Mouse (Mus musculus): ENCODE measurements around the gene Doc2b.

GRCm38 (mm10) chr11:75769206-75769605, 26.6 kb downstream of the Doc2b start:
- TF ChIP-seq IRF4 (IDR thresholded peaks at IDR 0.05; ENCODE audit: low read depth, low read length) (no peak), CTCF (conservative IDR thresholded peaks at IDR 0.05 in 1 of 2, IDR thresholded peaks at IDR 0.05 in 1 of 2; ENCODE audit: low read depth in 2 of 2, low read length in 2 of 2) (peak in 1 of 2 experiments; percentile 49), EP300 (IDR thresholded peaks at IDR 0.05; ENCODE audit: low read length) (no peak), BHLHE40 (IDR thresholded peaks at IDR 0.05; ENCODE audit: low read depth, low read length) (no peak), ELF1 (IDR thresholded peaks at IDR 0.05; ENCODE audit: low read depth, low read length) (no peak), POLR2A (IDR thresholded peaks at IDR 0.05; ENCODE audit: low read depth, low read length) (no peak), NELFE (IDR thresholded peaks at IDR 0.05; ENCODE audit: low read depth, low read length) (no peak), HCFC1 (IDR thresholded peaks at IDR 0.05; ENCODE audit: low read depth, low read length) (no peak), CHD2 (IDR thresholded peaks at IDR 0.05; ENCODE audit: low read length) (no peak), MAZ (IDR thresholded peaks at IDR 0.05; ENCODE audit: low read depth, low read length) (no peak)
